Mouse (Mus musculus) ZHBTc4 (cell line): ENCODE measurements at regions not wholly inside any gene's neighbourhood (a gene's known extent, or its start where the extent isn't known, plus 50 kb on each side); places are given as distances from the start of the nearest gene placed in this dataset.

Source experiments
- DNase-seq: peaks from one replicate; pipeline ENCODE4 v3.0.0-alpha.2; 2011; ENCODE audit warnings: low read depth, low spot score

DNA sequence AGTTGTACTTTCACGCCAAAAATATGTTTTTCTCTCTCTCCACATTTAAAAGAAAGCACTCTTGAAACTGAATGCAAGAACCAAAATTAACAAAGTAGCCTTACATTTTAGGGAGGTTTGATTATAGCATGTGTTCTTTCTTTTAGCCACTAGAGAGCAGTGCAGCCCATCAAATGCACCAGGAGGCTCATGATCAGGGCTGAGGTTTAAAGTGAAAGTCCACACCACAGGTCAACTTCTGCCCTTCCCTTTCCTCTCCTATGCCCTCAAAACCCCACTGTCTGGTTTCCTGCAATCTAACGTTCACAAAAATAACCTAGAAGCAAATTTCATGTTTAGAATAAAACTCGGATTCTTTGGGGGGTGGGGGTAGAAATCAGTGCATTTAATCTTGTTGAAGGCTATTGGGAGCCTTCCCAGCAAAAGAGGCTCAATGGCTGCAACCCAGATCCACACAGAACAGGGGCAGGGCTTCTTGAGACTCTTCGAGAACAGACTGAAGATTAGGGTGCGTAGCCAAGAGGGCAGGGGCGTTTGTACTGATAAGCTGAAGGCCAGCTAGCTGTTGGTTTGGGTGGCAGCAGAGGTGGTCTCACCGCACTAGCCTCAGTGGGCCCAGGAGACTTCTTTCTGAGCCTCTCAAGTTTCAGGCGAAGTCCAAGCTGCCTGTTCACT is 59.3 kb upstream of the Zfp770 start:
- DNase-seq = peak; percentile 56

DNA sequence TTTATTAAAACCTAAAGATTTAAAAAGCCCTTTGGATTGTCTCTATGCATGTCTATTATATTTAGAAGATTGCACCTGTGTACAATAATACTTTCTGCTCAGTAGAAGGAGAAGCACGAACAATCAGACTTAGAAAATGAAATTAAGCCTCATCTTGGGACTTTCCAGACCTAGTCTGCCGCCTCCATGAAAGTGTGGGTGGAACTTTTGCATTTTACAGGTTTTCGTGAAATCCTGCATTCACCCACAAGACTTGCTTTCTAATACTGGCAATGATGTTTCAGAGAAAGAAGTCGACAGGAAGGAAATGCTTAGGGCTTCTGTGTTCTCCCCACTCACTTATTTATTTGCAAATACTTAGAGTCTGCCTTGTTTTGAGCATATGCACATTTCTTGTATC is 58.3 kb upstream of the Zfp770 start:
- DNase-seq = no peak
